Mouse (Mus musculus) kidney, postnatal 0 days (tissue): ENCODE results near the gene Abi1. TPM values are rescaled to one million over a fixed set of nuclear protein-coding genes. Genes with fewer than 3 reads are reported as not detected.

Source experiments
- ATAC-seq: fragments of 200-750 bp; cut with Nextera tagmentation; replicated peaks from 2 replicates; pipeline ENCODE4 v1.8.0; 2017; ENCODE audit warnings: low read depth, moderate number of reproducible peaks, moderate TSS enrichment, moderate library complexity; ENCODE audit not compliant: low FRiP score
- DNase-seq: peaks from one replicate; pipeline ENCODE4 v3.0.0-alpha.2; 2016; ENCODE audit warnings: low spot score
- H3K27ac ChIP-seq: fragments of 300-500 bp; sonication (generic); 2 replicates; pipeline ENCODE4 v1.5.1; 2014; ENCODE audit warnings: mild to moderate bottlenecking
- H3K27me3 ChIP-seq: fragments of 300-500 bp; sonication (generic); 2 replicates; pipeline ENCODE4 v1.6.1; 2014; ENCODE audit warnings: low read length, mixed read lengths; ENCODE audit not compliant: insufficient read depth
- H3K36me3 ChIP-seq: fragments of 300-500 bp; sonication (generic); 2 replicates; pipeline ENCODE4 v1.6.1; 2014; ENCODE audit warnings: low read length, mixed read lengths; ENCODE audit not compliant: insufficient read depth
- H3K4me1 ChIP-seq: fragments of 300-500 bp; sonication (generic); replicated peaks from 2 replicates; pipeline ENCODE4 v1.6.1; 2014; ENCODE audit warnings: antibody characterized with exemption, low read length, mixed read lengths; ENCODE audit not compliant: insufficient read depth
- H3K4me2 ChIP-seq: fragments of 300-500 bp; sonication (generic); 2 replicates; pipeline ENCODE4 v1.6.1; 2014; ENCODE audit warnings: mild to moderate bottlenecking, low read length, moderate library complexity, mixed read lengths
- H3K4me3 ChIP-seq: fragments of 300-500 bp; sonication (generic); replicated peaks from 2 replicates; pipeline ENCODE4 v1.5.1; 2014; ENCODE audit warnings: low read depth, low read length
- H3K9ac ChIP-seq: fragments of 300-500 bp; sonication (generic); 2 replicates; pipeline ENCODE4 v1.6.1; 2014; ENCODE audit warnings: low read depth, low read length
- H3K9me3 ChIP-seq: fragments of 300-500 bp; sonication (generic); replicated peaks from 2 replicates; pipeline ENCODE4 v1.6.1; 2016; ENCODE audit warnings: low read length, inconsistent platforms, mixed read lengths
- CTCF ChIP-seq: IDR thresholded peaks from 2 replicates; pipeline ENCODE4 v1.5.1; 2016; ENCODE audit warnings: antibody characterized with exemption, low read depth, mild to moderate bottlenecking, moderate library complexity
- WGBS: fragments of 180-500 bp; shearing (Covaris S2); extraction: QIAGEN DNeasy Blood & Tissue Kit; methylation state at CpG from one replicate; pipeline ENCODE4 v1.1.7; 2014; 5-methylcytosine and 5-hydroxymethylcytosine counted together
- polyA plus RNA-seq: library from polyadenylated mRNA; unstranded; fragments of >200 nt; fragmentation: Nextera tagmentation; extraction: Ambion mirVana; gene quantifications from 2 replicates; pipeline ENCODE4 v1.2.1, GENCODE M21; 2015

Abi1 gene
- 41.0 and 45.0 TPM in 2 replicates for polyA plus RNA-seq

DNA sequence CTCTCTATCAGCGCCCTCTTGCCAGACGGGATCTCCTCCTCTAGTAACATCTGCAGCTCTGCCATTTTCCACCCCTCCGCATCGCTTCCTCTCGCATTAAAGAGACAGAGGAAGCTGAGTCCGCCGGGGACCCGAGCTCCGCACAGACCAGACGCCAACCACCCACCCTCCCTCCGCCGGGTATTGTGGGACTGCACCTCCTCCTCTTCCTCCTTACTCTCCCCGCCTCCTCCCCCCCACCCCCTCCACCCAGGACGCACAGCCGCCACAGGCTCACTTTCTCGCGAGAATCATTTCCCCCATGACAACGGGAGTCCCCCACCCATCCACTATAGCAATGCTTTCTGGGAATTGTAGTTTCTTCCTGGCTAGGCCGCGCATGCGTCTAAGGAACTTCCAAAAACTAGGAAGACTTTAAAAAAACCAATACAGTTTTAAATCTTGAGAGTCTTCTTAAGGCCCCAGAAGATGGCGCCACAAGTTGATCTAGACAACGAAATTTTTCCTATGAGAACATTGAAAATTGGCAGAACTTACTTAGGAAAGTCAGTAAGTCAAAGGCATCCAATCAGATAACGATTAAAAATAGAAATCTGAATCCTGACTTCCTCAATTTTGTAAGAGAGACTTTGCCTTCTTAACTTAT lies at the start of gene Abi1:
Gene Abi1 (minus strand): TSS at position 241 of the 646 bp plus-strand sequence.
- peaks cover 10% of the 10 kb centered on the region; the same call in 1 of the 2 replicates for H3K4me1 ChIP-seq
- H3K9me3 ChIP-seq: no peaks in the 10 kb centered on the region
- H3K36me3 ChIP-seq: no peaks in the 10 kb centered on the region
- peak within 1 kb of the TSS; percentile 77 for H3K4me2 ChIP-seq
- no peaks in the 10 kb centered on the region for H3K27me3 ChIP-seq
- TF ChIP-seq CTCF: peak; percentile 64
- peak within 1 kb of the TSS; percentile 84 for H3K9ac ChIP-seq
- peak within 1 kb of the TSS; percentile 69 for H3K4me3 ChIP-seq
- H3K27ac ChIP-seq: peak within 1 kb of the TSS; percentile 97
- WGBS: 2% methylated on average over 24 of the region's 24 CpGs
- ATAC-seq (peak; percentile 95), DNase-seq (peak; percentile 99)

GRCm38 (mm10) chr2:23084540-23084939 lies 44.5 kb upstream of the Abi1 start:
- Histone ChIP-seq H3K9ac (no peak overlapping the region), H3K4me3 (no peak overlapping the region), H3K9me3 (no peaks in the 10 kb centered on the region), H3K27ac (no peak overlapping the region), H3K4me2 (no peak overlapping the region), H3K27me3 (no peaks in the 10 kb centered on the region), H3K4me1 (no peaks in the 10 kb centered on the region), H3K36me3 (peaks cover 17% of the 10 kb centered on the region)
- ATAC-seq: no peak
- TF ChIP-seq CTCF: no peak
- no peak for DNase-seq
- WGBS: 96% methylated on average over 8 of the region's 8 CpGs

- Histone ChIP-seq H3K27me3 (no peaks in the 10 kb centered on the region), H3K4me1 (no peaks in the 10 kb centered on the region), H3K36me3 (peaks cover 12% of the 10 kb centered on the region), H3K9ac (no peak overlapping the region), H3K4me2 (no peak overlapping the region), H3K4me3 (no peak overlapping the region), H3K27ac (no peak overlapping the region), H3K9me3 (no peaks in the 10 kb centered on the region)
- WGBS: 97% methylated on average over 2 of the region's 2 CpGs
- ATAC-seq: no peak
- TF ChIP-seq CTCF: no peak
- DNase-seq: no peak
These were observed 38.5 kb upstream of the Abi1 start for GRCm38 (mm10) chr2:23078588-23078987.

DNA sequence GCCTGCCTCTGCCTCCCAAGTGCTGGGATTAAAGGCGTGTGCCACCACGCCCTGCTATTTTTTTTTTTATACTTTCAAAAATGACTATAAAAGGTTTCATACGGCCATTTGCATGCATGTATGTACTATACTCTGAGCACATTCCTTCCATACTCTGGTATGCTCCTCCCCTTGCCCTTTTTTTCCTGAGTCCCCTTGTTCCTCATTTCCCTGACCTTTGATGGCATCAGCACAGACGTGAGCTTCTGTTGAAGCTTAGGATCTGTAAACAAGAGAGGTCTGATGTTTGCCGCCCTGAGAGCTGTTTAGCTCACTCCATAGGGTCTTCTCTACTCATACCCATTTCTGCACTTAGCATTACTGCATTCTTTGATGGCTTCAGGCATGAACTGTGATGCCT lies 37.7 kb upstream of the Abi1 start:
- H3K4me2 ChIP-seq: no peak overlapping the region
- H3K27ac ChIP-seq: no peak overlapping the region
- no peaks in the 10 kb centered on the region for H3K4me1 ChIP-seq
- H3K9me3 ChIP-seq: no peaks in the 10 kb centered on the region
- no peak for DNase-seq
- H3K36me3 ChIP-seq: peaks cover 13% of the 10 kb centered on the region
- no peak for ATAC-seq
- no peak overlapping the region for H3K9ac ChIP-seq
- H3K27me3 ChIP-seq: no peaks in the 10 kb centered on the region
- 90% methylated on average over 5 of the region's 5 CpGs for WGBS
- H3K4me3 ChIP-seq: no peak overlapping the region
- TF ChIP-seq CTCF: no peak

GRCm38 (mm10) chr2:23076783-23077182 lies 36.7 kb upstream of the Abi1 start:
- H3K9ac ChIP-seq: no peak overlapping the region
- DNase-seq: no peak
- no peak overlapping the region for H3K27ac ChIP-seq
- H3K36me3 ChIP-seq: peaks cover 9% of the 10 kb centered on the region
- no peaks in the 10 kb centered on the region for H3K9me3 ChIP-seq
- no peaks in the 10 kb centered on the region for H3K4me1 ChIP-seq
- H3K27me3 ChIP-seq: no peaks in the 10 kb centered on the region
- no peak for ATAC-seq
- no peak; the same call in 1 of the 2 replicates for TF ChIP-seq CTCF
- no peak overlapping the region for H3K4me2 ChIP-seq
- H3K4me3 ChIP-seq: no peak overlapping the region

- H3K9me3 ChIP-seq: no peaks in the 10 kb centered on the region
- peaks cover 8% of the 10 kb centered on the region for H3K36me3 ChIP-seq
- H3K4me1 ChIP-seq: no peaks in the 10 kb centered on the region
- H3K9ac ChIP-seq: no peak overlapping the region
- no peak overlapping the region for H3K4me2 ChIP-seq
- no peak overlapping the region for H3K4me3 ChIP-seq
- ATAC-seq (no peak), DNase-seq (no peak)
- H3K27ac ChIP-seq: no peak overlapping the region
- no peaks in the 10 kb centered on the region for H3K27me3 ChIP-seq
- TF ChIP-seq CTCF: no peak
These were observed 35.8 kb upstream of the Abi1 start for GRCm38 (mm10) chr2:23075846-23076245.

GRCm38 (mm10) chr2:23071406-23071805 lies 31.4 kb upstream of the Abi1 start:
- WGBS: 88% methylated on average over 1 of the region's 1 CpGs
- no peaks in the 10 kb centered on the region for H3K27me3 ChIP-seq
- H3K9ac ChIP-seq: no peak overlapping the region
- no peak overlapping the region for H3K27ac ChIP-seq
- no peaks in the 10 kb centered on the region for H3K9me3 ChIP-seq
- H3K4me1 ChIP-seq: no peaks in the 10 kb centered on the region; the same call in 1 of the 2 replicates
- DNase-seq: no peak
- H3K4me3 ChIP-seq: no peak overlapping the region
- ATAC-seq: no peak
- no peak for TF ChIP-seq CTCF
- H3K4me2 ChIP-seq: no peak overlapping the region
- 0 out of 2 replicates have a peak, but pooled peaks cover 3% of the 10 kb centered on the region for H3K36me3 ChIP-seq
